Mouse (Mus musculus): ENCODE data around the gene Apoa1. TPM values are rescaled to one million over a fixed set of nuclear protein-coding genes. Genes with fewer than 3 reads are reported as not detected.

The Apoa1 gene
- polyA plus RNA-seq (2015; fragmentation: Nextera tagmentation; extraction: Ambion mirVana): 2.2 and 3.7 TPM in 2 replicates

- Histone ChIP-seq H3K4me2 (replicated peaks; ENCODE audit: low read depth, low read length) (no peak within 1 kb of the TSS), H3K4me1 (ENCODE audit: insufficient read depth, low read depth, low read length) (peaks cover 7% of the 10 kb centered on the region; the same call in 1 of the 2 replicates), H3K9ac (replicated peaks; ENCODE audit: low read depth) (no peak within 1 kb of the TSS), H3K27ac (ENCODE audit: low read length) (no peak within 1 kb of the TSS), H3K4me3 (ENCODE audit: low read depth, low read length) (no peak within 1 kb of the TSS), H3K36me3 (ENCODE audit: insufficient read depth, low read length) (no peaks in the 10 kb centered on the region), H3K9me3 (ENCODE audit: low read length) (no peaks in the 10 kb centered on the region), H3K27me3 (replicated peaks; ENCODE audit: insufficient read depth, low read length) (0 out of 2 replicates have a peak, but pooled peaks cover 4% of the 10 kb centered on the region)
- DNase-seq (ENCODE audit: low spot score) (no peak), ATAC-seq (no peak)
- TF ChIP-seq CTCF (IDR thresholded peaks at IDR 0.05): no peak
- TF ChIP-seq EP300 (IDR thresholded peaks at IDR 0.05): no peak
- 39% methylated on average over 9 of the region's 9 CpGs for WGBS
Observed at GRCm38 (mm10) chr9:46228491-46228890, at the start of gene Apoa1. Apoa1 (plus strand) TSS chr9:46228580.

GRCm38 (mm10) chr9:46178595-46178994, 49.8 kb upstream of the Apoa1 start:
- no peak for TF ChIP-seq CTCF (IDR thresholded peaks at IDR 0.05)
- no peak for TF ChIP-seq EP300 (IDR thresholded peaks at IDR 0.05)
- ATAC-seq (no peak), DNase-seq (ENCODE audit: low spot score) (no peak)
- Histone ChIP-seq H3K9me3 (ENCODE audit: low read length) (no peaks in the 10 kb centered on the region), H3K4me1 (ENCODE audit: insufficient read depth, low read depth, low read length) (peaks cover 16% of the 10 kb centered on the region; the same call in 1 of the 2 replicates), H3K4me3 (ENCODE audit: low read depth, low read length) (no peak overlapping the region), H3K4me2 (replicated peaks; ENCODE audit: low read depth, low read length) (no peak overlapping the region), H3K27me3 (replicated peaks; ENCODE audit: insufficient read depth, low read length) (no peaks in the 10 kb centered on the region), H3K27ac (ENCODE audit: low read length) (no peak overlapping the region), H3K9ac (replicated peaks; ENCODE audit: low read depth) (no peak overlapping the region), H3K36me3 (ENCODE audit: insufficient read depth, low read length) (peaks cover 9% of the 10 kb centered on the region; the same call in 1 of the 2 replicates)
- 92% methylated on average over 9 of the region's 9 CpGs for WGBS

GRCm38 (mm10) chr9:46181297-46181696, 47.1 kb upstream of the Apoa1 start:
- WGBS: 55% methylated on average over 8 of the region's 8 CpGs
- peak; percentile 43 for ATAC-seq
- H3K4me2 ChIP-seq (replicated peaks; ENCODE audit: low read depth, low read length): no peak overlapping the region
- peaks cover 9% of the 10 kb centered on the region; the same call in 1 of the 2 replicates for H3K36me3 ChIP-seq (ENCODE audit: insufficient read depth, low read length)
- H3K4me3 ChIP-seq (ENCODE audit: low read depth, low read length): no peak overlapping the region
- no peak overlapping the region for H3K9ac ChIP-seq (replicated peaks; ENCODE audit: low read depth)
- DNase-seq (ENCODE audit: low spot score): peak; percentile 55
- H3K27ac ChIP-seq (ENCODE audit: low read length): no peak overlapping the region
- TF ChIP-seq EP300 (IDR thresholded peaks at IDR 0.05) (no peak), CTCF (IDR thresholded peaks at IDR 0.05) (no peak)
- H3K4me1 ChIP-seq (ENCODE audit: insufficient read depth, low read depth, low read length): 0 out of 2 replicates have a peak, but pooled peaks cover 3% of the 10 kb centered on the region
- H3K27me3 ChIP-seq (replicated peaks; ENCODE audit: insufficient read depth, low read length): no peaks in the 10 kb centered on the region
- H3K9me3 ChIP-seq (ENCODE audit: low read length): no peaks in the 10 kb centered on the region

GRCm38 (mm10) chr9:46184542-46184941, 43.8 kb upstream of the Apoa1 start:
- H3K4me2 ChIP-seq (replicated peaks; ENCODE audit: low read depth, low read length): no peak overlapping the region
- no peaks in the 10 kb centered on the region for H3K4me1 ChIP-seq (ENCODE audit: insufficient read depth, low read depth, low read length)
- 61% methylated on average over 5 of the region's 5 CpGs for WGBS
- peak; percentile 72 for ATAC-seq
- peak; percentile 56 for DNase-seq (ENCODE audit: low spot score)
- H3K36me3 ChIP-seq (ENCODE audit: insufficient read depth, low read length): no peaks in the 10 kb centered on the region
- TF ChIP-seq EP300 (IDR thresholded peaks at IDR 0.05) (peak; percentile 56), CTCF (IDR thresholded peaks at IDR 0.05) (no peak)
- H3K27me3 ChIP-seq (replicated peaks; ENCODE audit: insufficient read depth, low read length): no peaks in the 10 kb centered on the region
- no peaks in the 10 kb centered on the region for H3K9me3 ChIP-seq (ENCODE audit: low read length)
- no peak overlapping the region for H3K4me3 ChIP-seq (ENCODE audit: low read depth, low read length)
- H3K9ac ChIP-seq (replicated peaks; ENCODE audit: low read depth): no peak overlapping the region
- peak overlapping the region; percentile 52 for H3K27ac ChIP-seq (ENCODE audit: low read length)

GRCm38 (mm10) chr9:46185191-46185590, 43.2 kb upstream of the Apoa1 start:
- ATAC-seq (peak; percentile 58), DNase-seq (ENCODE audit: low spot score) (peak; percentile 67)
- H3K9ac ChIP-seq (replicated peaks; ENCODE audit: low read depth): no peak overlapping the region
- peak overlapping the region; percentile 52 for H3K27ac ChIP-seq (ENCODE audit: low read length)
- no peaks in the 10 kb centered on the region for H3K9me3 ChIP-seq (ENCODE audit: low read length)
- WGBS: 22% methylated on average over 2 of the region's 2 CpGs
- no peaks in the 10 kb centered on the region for H3K27me3 ChIP-seq (replicated peaks; ENCODE audit: insufficient read depth, low read length)
- TF ChIP-seq CTCF (IDR thresholded peaks at IDR 0.05) (peak; percentile 67), EP300 (IDR thresholded peaks at IDR 0.05) (no peak)
- H3K4me2 ChIP-seq (replicated peaks; ENCODE audit: low read depth, low read length): no peak overlapping the region
- H3K4me1 ChIP-seq (ENCODE audit: insufficient read depth, low read depth, low read length): no peaks in the 10 kb centered on the region
- no peaks in the 10 kb centered on the region for H3K36me3 ChIP-seq (ENCODE audit: insufficient read depth, low read length)
- no peak overlapping the region for H3K4me3 ChIP-seq (ENCODE audit: low read depth, low read length)

- peak; percentile 56 for TF ChIP-seq CTCF (IDR thresholded peaks at IDR 0.05)
- TF ChIP-seq EP300 (IDR thresholded peaks at IDR 0.05): no peak
- H3K4me3 ChIP-seq (ENCODE audit: low read depth, low read length): no peak overlapping the region
- H3K27ac ChIP-seq (ENCODE audit: low read length): no peak overlapping the region
- H3K9me3 ChIP-seq (ENCODE audit: low read length): no peaks in the 10 kb centered on the region
- no peak overlapping the region for H3K4me2 ChIP-seq (replicated peaks; ENCODE audit: low read depth, low read length)
- 85% methylated on average over 1 of the region's 1 CpGs for WGBS
- H3K27me3 ChIP-seq (replicated peaks; ENCODE audit: insufficient read depth, low read length): no peaks in the 10 kb centered on the region
- no peaks in the 10 kb centered on the region for H3K36me3 ChIP-seq (ENCODE audit: insufficient read depth, low read length)
- no peak for ATAC-seq
- no peak overlapping the region for H3K9ac ChIP-seq (replicated peaks; ENCODE audit: low read depth)
- peak; percentile 12 for DNase-seq (ENCODE audit: low spot score)
- H3K4me1 ChIP-seq (ENCODE audit: insufficient read depth, low read depth, low read length): no peaks in the 10 kb centered on the region
Observed at GRCm38 (mm10) chr9:46186387-46186786, 42.0 kb upstream of the Apoa1 start.

GRCm38 (mm10) chr9:46188370-46188769, 40.0 kb upstream of the Apoa1 start:
- no peak for ATAC-seq
- no peaks in the 10 kb centered on the region for H3K36me3 ChIP-seq (ENCODE audit: insufficient read depth, low read length)
- no peak overlapping the region for H3K27ac ChIP-seq (ENCODE audit: low read length)
- no peaks in the 10 kb centered on the region for H3K27me3 ChIP-seq (replicated peaks; ENCODE audit: insufficient read depth, low read length)
- no peaks in the 10 kb centered on the region for H3K9me3 ChIP-seq (ENCODE audit: low read length)
- no peak overlapping the region for H3K4me2 ChIP-seq (replicated peaks; ENCODE audit: low read depth, low read length)
- WGBS: 83% methylated on average over 4 of the region's 4 CpGs
- no peaks in the 10 kb centered on the region for H3K4me1 ChIP-seq (ENCODE audit: insufficient read depth, low read depth, low read length)
- no peak overlapping the region for H3K9ac ChIP-seq (replicated peaks; ENCODE audit: low read depth)
- TF ChIP-seq EP300 (IDR thresholded peaks at IDR 0.05): no peak
- TF ChIP-seq CTCF (IDR thresholded peaks at IDR 0.05): no peak
- H3K4me3 ChIP-seq (ENCODE audit: low read depth, low read length): no peak overlapping the region
- no peak for DNase-seq (ENCODE audit: low spot score)
